Mouse (Mus musculus) adipocyte (in vitro differentiated cells): ENCODE measurements around the gene Celf1.
A peak's percentile ranks its signal among the peaks of the same experiment; 100 is the strongest.
"Not testable (repeated sequence)": the region's sequence is repeated elsewhere in the genome, so short reads cannot be mapped to it uniquely, and the experiment has no call there.

Source experiments
- DNase-seq: peaks from one replicate; pipeline ENCODE4 v3.0.0-alpha.2; 2016; ENCODE audit warnings: low spot score

Celf1 gene

DNA sequence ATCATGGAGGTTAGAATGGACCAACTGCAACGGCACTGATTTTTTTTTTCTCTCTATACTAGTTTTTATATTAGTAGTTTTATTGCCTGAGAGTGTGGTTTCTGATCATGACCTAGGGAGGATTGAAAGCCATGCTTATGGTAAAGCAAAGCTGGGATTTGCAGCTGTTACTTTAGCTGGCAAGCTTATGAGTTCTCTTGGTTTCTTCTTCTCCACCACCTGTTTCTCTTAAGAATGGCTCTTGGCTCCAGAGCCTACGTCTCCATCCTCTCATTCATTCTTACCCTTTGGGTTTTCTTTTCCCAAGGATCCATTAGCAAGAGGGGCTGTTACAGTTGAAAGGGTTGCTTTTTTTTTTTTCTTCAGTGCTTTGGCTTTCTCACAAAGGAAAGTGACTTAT, 1.6 kb downstream of the Celf1 start:
- DNase-seq, result no peak

DNA sequence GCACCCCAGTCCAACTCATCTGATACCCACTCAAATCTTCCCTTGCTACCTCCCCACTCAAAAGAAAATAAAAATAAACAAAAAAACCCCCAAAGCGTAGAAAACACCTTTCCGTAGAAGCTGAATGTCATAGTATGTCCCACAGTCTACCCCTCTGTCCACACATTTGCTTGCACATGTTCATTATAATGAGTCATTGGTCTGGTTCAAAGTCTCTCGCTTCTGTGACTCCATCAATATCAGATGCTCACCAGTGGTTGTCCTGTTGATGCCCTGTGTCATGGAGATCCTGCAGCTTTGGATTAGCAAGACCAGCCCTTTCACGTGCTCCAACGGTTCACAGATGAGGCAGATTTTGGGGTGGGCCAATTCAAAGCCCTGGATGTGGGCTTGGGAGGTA, 10.0 kb downstream of the Celf1 start:
- no peak for DNase-seq

DNA sequence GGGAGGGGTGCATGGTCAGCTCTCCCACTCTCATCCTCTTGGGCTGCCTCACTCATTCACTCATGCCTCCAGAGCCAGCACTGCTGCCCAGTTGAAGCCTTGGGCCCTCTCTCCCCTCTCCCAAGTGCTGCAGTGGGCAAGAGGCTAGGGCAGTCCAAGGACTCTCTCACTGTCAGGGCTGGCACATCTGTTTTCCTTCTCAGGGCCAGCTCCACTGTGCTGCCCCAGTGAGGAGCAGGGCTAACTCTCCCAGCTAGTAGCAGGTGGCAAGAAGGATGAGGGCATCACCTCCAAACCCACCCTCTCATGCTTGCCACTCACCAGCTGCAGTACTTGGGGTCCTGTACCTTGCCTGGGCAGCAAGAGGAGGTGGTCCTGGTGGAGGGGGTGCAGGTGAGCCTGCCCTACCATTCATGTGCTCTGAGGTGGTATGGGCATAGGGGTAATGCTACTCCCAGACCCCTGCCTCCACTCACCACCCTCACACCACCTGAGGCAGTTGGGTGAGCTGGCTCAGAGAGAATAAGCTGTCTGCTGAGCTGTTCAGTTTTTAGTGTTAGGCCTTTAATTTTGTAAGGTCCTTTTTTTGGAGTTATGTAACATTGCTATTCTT, 10.5 kb downstream of the Celf1 start:
- DNase-seq, result no peak

DNA sequence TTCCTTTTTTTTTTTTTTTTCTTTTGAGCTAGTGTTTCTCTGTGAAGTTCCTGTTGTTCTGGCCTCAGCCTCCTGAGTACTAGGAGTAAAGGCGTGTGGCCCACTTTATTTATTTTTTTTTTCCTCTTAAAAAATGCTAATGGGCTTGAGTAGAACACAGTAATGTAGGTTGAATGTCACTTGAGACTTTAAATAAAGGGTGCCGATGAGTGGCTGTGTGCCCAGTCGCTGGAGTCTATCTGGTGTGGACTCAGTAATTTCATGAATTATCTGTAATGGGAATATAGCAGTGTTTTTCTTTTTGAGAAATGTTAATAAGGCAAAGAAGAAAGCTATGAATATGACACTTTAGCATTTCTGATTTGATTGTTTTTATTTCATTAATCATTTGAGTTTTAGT, 13.3 kb downstream of the Celf1 start:
- DNase-seq, result peak; percentile 51

DNA sequence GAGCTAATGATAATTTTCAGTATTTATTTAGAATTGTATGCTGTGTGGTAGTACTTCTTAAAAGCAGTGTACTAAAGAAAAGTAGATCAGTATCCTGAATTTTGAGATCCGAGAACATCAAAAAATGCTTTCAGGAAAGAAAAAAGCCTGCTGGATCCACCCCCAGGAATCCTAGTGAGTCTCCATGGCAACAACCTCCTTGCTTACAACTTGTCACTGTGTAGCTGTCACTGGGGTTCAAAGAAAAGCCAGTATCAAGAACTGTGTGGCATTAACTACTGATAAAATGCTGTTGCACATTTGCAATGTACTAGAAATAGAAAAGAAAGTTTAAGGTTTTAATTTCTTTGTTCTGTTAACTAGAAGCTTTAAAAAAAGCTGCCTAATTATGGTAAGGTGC, 15.9 kb downstream of the Celf1 start:
- no peak for DNase-seq

DNA sequence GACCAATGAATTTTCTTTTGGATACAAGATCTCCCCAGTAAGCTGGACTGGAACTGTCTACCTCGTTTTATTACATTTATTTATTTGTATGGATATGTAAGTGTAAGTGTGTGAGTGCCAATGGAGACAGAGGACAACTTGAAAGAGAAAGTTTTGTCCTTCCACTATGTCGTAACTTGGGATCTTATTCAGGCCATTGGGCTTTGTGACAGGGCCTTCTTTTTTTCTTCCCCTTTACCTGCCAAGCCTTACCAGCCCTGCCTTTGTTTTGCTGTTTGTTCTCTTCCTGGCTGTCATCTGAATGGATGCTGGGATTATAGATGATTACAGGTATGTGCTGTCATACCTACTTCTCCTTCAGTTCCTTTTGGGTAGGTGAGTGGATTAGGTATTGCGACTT, 18.7 kb downstream of the Celf1 start:
- DNase-seq, result no peak

DNA sequence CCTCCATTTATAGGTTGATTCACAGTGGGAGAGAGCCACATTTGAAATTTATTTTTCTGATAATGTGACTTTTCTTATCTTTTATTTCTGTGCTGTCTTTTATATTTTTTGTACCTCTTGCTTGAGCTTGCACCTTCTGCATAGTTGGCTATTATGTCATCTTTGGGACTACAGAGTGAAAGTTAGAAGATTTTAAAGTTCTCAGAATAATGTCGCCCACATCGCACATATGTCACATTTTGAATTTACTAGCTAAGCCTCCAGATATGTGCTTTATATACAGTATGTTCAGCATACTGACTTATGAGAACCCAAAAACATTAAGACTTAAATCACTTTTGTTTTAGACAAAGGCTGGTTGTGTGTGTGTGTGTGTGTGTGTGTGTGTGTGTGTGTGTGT, 19.8 kb downstream of the Celf1 start:
- no peak for DNase-seq

DNA sequence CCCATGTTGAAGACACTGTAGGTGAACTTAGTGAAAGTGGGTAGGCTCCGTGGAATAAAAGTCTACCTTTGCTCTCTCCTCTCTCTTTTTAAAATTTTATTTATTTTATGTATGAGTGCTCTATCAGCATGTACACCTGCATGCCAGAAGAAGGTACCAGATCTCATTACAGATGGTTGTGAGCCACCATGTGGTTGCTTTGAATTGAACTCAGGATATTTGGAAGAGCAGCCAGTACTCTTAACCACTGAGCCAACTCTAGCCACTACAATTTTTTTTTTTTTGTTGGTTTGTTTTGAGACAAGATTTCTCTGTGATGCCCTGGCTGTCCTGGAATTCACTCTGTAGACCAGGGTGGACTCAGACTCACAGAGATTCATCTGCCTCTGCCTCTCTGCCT, 23.1 kb downstream of the Celf1 start:
- DNase-seq, result no peak

DNA sequence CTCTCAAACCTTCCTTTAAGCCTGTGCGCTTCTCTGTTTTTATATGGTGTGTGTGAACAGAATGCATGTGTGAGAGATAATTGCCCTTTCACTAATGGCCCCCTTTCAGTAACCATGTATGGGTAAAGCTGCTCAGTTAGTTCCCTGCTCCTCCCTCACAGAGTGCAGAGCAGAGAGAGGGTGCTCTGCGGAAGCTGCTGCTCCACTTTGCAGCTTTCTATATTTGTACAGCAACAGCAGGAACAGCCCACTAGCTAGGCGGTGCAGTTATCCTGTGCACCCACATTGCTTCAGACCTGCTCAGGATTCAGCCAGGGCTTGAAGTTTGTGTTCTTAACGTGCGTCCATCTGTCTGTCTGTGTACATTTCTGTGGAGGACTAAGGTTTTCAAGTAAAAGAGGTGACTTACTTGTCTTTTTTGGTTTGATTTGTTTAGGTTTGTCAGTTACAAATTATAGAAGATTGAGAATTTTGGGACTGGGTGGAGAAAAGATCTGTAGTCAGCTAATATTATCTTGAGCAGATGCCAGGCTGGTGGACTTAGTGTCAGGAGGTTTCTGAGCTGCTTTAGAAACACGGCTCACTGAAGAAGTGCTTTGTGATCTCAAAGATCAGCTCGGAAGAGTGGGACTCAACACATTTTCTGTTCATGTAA, 24.8 kb downstream of the Celf1 start:
- no peak for DNase-seq

DNA sequence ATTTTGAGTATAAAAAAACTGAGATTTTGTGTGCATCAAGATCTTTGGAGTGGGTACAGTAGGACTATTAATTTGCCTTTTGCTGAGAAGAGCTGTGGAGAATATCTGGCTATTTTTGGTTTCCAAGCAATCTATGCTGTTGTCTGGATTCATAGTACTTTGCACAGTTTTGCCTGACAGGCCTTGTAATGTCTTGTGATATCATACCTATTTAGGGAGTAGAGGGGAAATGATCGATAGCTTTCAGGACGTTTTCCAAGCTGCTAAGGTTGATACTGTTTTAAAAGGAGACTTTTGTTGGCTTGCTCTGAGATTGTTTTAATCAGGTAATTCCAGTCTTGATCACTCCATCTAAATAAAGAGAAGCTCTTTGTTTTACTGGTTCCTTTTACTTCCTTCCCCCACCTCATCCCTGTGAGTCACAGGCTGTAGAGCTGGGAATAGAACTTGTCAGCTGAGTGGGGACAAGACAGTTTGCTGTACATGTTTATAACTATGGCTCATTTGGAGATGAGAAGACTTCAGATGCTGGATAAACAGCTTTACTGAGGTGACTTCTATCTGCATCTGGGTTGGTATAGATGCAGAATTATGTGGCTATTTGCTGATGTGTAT, 25.4 kb downstream of the Celf1 start:
- no peak for DNase-seq

DNA sequence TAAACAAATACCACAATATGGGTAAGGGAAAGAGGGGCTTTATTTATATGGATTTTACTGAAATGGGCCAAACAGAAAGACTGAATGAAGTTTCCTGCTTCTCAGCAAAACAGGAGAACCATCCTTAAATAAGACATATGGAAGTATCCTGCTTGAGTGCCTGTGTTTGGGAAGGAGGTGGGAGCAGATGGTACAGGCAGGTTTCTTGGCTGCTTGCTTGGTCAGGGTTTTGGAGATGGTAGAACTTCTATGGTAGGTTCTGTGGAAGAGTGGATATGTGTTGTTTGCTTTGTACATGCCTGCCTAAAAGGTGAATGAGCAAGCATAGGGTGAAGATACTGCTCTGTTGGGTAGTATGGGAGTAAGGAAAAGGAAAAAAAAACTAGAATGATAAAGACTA, 30.4 kb downstream of the Celf1 start:
- DNase-seq, result no peak

DNA sequence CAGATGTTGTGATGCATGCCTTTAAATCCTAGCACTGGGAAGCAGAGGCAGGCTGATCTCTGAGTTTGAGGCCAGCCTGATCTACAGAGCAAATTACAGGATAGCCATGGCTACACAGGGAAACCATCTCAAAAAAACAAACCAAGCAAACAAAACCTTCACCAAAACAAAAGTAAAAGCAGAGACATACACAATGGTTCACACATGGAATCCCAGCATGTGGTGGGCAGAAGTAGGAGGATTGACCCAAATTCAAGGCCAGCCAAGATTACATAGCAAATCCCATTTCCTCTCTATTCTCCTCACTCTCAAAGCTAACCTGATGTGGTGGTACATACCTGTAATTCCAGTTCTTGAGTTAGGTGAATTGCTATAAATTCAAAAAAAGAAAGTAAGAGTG, 33.9 kb downstream of the Celf1 start:
- DNase-seq, result no peak

DNA sequence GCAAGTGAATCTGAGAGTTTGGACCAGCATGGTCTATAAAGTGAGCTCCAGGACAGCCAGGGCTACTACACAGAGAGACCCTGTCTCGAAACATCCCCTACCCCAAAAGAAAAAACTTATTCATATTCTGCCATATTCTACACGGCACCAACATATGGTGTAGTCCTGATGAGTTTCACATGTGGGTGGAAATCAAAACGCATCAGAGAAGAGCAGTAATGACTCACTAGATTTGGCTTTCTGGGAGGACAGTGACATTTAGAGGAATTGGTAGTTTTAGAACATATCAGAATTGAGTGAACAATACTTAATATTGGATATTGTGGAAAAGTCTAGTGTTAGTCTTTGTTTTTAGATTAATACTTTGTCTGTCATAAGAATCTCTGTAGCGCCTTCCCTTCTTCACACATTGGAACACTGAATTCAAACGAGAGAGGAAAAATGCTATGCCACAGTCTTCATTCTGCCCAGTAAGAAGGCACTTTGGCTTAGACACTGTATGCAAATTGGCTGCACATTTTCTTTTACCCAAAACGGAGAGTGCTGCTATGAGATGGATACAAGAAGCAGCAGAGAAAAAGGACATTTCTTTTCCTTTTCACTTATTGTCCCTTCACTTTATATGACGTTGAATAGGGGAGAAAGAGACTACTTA, 35.1 kb downstream of the Celf1 start:
- DNase-seq, result no peak

DNA sequence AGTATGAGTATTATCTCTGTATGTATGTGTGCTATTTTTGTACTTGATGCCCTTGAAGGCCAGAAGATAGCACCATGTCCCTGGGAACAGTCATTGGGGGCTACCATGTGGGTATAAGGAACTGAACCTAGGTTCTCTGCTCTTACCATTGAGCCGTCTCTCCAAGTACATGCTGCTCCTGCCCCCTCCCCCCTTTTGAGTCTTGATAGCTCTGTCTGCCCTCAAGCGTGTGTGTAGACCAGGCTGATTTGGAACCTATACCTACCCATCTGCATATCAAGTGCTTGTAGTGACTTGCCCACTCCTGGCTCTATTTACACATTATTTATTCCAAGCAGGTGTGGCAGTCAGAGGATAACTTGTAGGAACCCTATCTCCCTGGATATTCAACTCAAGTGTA, 36.4 kb downstream of the Celf1 start:
- DNase-seq, result no peak

DNA sequence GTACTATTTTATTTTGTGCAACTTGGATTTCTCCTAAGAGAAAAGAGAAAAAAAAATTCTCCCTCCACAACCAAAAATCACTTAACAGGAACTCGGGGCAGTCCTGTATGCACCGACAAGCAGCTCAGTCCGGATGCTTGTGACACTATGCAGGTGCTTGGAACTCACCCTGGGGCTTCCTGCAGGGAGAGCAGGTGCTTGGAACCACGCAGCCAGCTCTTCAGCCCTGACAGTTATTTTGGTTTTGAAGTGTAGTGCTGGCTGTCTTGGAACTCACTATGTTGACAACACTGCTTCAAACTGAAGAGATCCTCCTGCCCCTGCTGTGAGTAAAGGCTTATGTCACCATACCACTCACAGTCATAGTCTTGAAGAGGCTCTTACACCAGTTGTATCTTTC, 37.1 kb downstream of the Celf1 start:
- no peak for DNase-seq

DNA sequence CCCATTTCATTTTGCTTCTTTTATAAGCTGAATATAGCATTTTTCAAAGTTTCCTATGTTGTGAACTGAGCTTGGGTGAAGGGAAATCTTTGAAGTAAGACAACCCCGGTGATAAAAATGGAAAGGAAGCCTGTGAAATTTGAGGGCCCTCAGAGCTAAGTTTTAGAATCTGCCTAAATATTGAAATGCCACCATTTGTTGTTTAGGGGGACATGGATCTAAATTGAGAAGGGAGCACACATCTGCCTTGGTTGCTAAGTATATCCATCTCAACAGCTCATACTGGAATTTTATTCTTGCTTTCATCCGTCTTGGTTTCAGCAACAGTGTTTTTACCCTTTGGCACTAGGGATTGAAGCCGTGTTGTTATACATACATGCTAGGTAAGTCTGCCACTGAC, 45.9 kb downstream of the Celf1 start:
- DNase-seq, result no peak

DNA sequence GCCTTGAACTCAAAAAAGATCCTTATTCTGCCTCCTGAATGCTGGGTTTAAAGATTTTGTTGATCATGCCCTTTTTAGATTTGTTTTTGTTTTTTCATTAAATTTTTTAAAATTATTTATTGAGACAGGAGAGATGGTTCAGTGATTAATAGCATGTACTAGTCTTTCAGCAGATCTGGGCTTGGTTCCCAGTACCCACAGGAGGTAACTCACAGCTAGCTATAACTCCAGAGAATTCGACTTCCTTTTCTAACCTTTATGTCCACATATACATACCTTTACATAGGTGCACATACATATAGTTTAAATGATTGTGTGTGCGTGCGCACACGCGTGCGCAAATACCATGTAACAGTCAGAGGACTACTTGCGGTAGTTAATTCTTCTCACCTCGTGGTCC, 68.4 kb downstream of the Celf1 start:
- DNase-seq, result no peak

DNA sequence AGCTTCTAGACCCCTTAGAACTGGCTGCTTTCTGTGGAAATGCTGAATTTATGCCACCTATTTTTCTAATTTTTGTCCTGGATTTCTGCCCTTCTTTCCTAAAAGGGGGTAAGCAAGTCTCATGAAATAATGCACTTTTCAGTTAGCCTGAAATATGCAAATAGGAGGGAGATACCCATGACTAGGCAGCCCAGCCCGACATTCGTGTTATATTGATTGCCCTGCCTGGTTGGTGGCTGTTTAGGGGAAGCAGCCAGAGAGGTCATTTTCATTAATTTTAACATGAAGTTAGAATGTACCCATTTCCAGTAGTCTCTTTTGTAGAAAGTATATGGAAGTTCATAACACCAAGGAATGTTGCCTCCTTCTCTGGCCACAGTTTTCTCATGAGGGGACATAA, 73.7 kb downstream of the Celf1 start:
- no peak for DNase-seq

DNA sequence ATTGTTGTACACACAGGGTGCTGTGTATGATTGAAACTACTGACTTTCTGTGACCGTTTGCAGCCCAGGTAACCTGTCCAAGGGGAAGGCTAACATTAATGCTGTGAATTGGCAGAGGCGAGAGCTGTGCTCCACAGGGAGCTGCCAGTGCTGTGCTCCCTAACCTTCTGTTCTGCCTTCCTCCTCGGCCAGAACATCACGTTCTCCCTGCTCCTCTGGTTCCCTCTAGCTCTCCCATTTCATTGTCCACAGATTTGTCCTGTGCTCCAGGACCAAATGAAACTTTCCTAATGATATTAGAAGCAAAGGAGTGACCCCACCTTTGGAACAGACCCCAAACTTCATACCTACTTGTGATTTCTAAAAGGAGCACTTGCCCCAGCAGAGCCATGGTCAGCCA, 75.2 kb downstream of the Celf1 start:
- no peak for DNase-seq

DNA sequence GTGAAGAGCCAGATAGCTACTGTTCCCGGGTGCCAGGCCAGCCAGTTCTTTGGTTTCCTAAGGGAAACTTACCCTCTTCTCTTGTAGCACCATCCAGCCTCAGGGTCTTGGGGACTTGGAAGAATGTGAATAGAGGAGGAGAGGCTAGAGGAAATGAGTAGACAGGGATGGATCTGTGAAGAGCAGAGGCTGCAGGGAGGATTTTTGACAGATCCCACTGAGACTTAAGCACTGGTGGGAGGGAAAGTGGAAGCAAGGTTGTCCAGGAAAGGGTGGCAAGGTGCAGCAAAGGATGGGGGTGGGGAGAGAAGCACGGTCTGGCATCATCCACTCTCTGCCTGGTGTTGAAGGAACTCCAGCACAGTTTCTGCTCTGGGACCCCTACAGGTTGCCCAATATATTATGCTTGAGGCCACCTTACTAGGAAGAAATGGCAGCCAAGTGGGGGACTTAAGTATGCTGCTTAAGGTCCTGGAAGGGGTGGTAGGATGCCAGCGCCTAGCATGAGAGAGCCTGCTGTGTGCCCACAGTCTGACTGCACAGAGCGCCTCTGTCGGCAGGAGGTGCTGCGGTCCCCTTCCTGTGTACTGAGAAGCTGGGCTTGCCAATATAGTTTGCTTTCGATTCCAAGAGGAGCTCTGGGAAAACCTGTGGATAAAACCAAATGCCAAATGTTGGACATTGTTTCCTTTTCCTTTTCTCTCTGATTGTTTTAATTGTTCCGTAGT, 78.0 kb downstream of the Celf1 start:
- DNase-seq, result peak; percentile 41

DNA sequence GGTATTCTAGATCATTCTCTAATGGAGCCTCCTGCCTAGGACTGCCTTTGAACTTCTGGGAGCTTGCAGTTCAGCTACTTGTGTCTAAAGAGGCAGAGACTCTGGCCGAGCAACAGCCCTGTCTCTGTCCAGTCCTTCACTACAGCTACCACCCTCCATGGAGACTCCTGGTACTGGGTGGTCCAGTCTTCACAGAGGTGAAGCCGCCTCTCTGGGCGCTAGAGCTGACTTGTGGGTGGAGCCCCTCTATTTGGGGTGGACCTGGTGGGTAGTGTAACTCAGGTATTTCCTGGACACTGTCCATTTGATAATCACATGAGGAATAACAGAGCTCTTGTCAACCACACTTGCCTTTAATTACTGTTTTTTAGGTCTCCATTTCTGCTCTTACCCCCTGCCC, 79.7 kb downstream of the Celf1 start:
- DNase-seq, result no peak

DNA sequence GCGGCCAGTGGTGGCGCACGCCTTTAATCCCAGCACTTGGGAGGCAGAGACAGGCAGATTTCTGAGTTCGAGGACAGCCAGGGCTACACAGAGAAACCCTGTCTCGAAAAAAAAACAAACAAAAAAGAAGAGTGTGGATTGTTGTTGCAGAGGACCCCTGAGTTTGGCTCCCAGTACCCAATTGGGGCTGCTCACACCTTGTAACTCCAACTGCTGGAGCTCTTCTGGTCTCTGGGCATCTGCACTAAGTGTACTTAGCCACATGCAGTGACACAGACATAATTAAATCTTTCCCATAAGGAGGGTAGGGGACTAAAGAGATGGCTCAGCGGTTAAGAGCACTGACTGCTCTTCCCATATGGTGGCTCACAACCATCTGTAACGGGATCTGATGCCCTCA, 82.1 kb downstream of the Celf1 start:
- not testable (repeated sequence) for DNase-seq

DNA sequence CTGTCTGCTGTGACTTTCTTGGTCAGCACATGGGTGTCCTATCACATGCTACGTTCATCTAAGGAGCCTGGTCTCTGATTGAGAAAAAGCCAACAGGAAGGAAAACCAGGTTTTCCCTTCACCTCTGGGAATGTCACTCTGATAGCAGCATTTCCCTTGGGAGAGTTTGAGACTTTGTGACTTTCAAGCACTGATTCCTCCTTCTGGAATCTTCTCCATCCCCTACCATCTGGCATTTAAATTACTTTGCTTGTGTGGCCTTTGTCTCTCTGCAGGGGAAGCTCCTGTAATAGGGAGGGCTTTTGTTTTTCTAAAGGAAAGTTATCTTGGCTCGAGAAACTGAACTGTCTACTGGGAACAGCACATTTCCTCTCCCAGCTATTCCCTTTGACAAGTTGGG, 82.9 kb downstream of the Celf1 start:
- no peak for DNase-seq
